Mouse (Mus musculus): Measurements from ENCODE around the gene Csta1. TPM values are rescaled to one million over a fixed set of nuclear protein-coding genes. Genes with fewer than 3 reads are reported as not detected.
"Not testable (repeated sequence)": the region's sequence is repeated elsewhere in the genome, so short reads cannot be mapped to it uniquely, and the experiment has no call there.

Gene Csta1
- polyA plus RNA-seq (2015; fragmentation: Nextera tagmentation; extraction: Ambion mirVana) = not detected in 2 replicates

- H3K27ac ChIP-seq (replicated peaks) = no peak within 1 kb of the TSS
- no peaks in the 10 kb centered on the region for H3K9me3 ChIP-seq
- no peak for ATAC-seq (ENCODE audit: extremely low read depth, insufficient number of reproducible peaks, low FRiP score, low TSS enrichment)
- no peak within 1 kb of the TSS for H3K9ac ChIP-seq
- H3K27me3 ChIP-seq (replicated peaks) = no peaks in the 10 kb centered on the region
- no peaks in the 10 kb centered on the region for H3K4me1 ChIP-seq
- H3K4me3 ChIP-seq = no peak within 1 kb of the TSS
- WGBS = 75% methylated on average over 1 of the region's 1 CpGs
- no peak within 1 kb of the TSS for H3K4me2 ChIP-seq
- H3K36me3 ChIP-seq = no peaks in the 10 kb centered on the region
These were observed at the start of gene Csta1 for GRCm38 (mm10) chr16:36131141-36131540. Gene Csta1 (minus strand): TSS chr16:36131241.

DNA sequence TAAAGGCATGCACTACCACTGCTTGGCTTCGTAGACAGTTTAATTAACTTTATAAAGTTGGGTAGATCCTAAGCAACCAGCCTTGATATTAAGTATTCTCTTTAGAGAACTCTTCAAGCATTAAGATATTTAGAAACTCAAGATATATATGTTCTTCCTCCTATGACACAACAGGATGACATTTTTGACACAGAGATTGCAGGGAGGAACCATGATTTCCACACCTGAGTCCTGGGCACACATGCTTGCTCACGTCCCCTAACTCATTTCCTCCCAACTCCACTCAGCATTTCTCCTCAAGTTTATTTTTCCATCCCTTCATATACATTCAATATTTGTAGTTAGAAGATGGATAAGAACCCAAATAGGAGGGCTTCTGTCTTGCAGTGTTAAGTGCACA lies 48.9 kb upstream of the Csta1 start:
- Histone ChIP-seq H3K4me3 (no peak overlapping the region), H3K4me2 (no peak overlapping the region), H3K27ac (replicated peaks) (no peak overlapping the region), H3K27me3 (replicated peaks) (no peaks in the 10 kb centered on the region), H3K9ac (no peak overlapping the region), H3K9me3 (no peaks in the 10 kb centered on the region), H3K4me1 (no peaks in the 10 kb centered on the region), H3K36me3 (no peaks in the 10 kb centered on the region)
- no peak for ATAC-seq (ENCODE audit: extremely low read depth, insufficient number of reproducible peaks, low FRiP score, low TSS enrichment)
- WGBS = 65% methylated on average over 2 of the region's 2 CpGs

DNA sequence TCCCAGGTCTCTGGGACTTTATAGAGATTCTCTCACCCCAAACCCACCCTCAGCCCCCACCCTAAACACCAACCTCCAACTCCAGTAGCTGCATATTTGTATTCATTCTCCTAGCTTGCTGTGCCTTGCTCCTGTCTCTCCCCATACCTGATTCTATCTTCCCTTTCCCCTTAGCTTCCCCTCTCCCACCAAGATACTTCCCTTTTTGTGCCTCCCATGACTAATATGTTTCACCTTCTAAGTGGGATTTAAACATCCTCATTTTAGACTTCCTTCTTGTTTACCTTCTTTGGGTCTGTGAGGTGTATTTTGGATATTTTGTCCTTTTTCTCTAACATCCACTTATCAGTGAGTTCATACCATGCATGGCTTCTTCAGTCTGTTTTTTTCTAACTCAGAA lies 45.1 kb upstream of the Csta1 start:
- Histone ChIP-seq H3K4me3 (no peak overlapping the region), H3K36me3 (no peaks in the 10 kb centered on the region), H3K9me3 (no peaks in the 10 kb centered on the region), H3K27ac (replicated peaks) (no peak overlapping the region), H3K27me3 (replicated peaks) (no peaks in the 10 kb centered on the region), H3K9ac (no peak overlapping the region), H3K4me2 (no peak overlapping the region), H3K4me1 (no peaks in the 10 kb centered on the region)
- no peak for ATAC-seq (ENCODE audit: extremely low read depth, insufficient number of reproducible peaks, low FRiP score, low TSS enrichment)

GRCm38 (mm10) chr16:36167841-36168240 lies 36.8 kb upstream of the Csta1 start:
- not testable (repeated sequence) for ATAC-seq (ENCODE audit: extremely low read depth, insufficient number of reproducible peaks, low FRiP score, low TSS enrichment); H3K9ac ChIP-seq; H3K36me3 ChIP-seq; H3K27ac ChIP-seq (replicated peaks); H3K4me2 ChIP-seq; H3K27me3 ChIP-seq (replicated peaks); H3K9me3 ChIP-seq; H3K4me1 ChIP-seq; H3K4me3 ChIP-seq
- 78% methylated on average over 9 of the region's 10 CpGs for WGBS

GRCm38 (mm10) chr16:36156402-36156975 lies 25.4 kb upstream of the Csta1 start, which contains the start of gene Stfa2l1:
Gene Stfa2l1 (plus strand): TSS chr16:36156811.
- no peak within 1 kb of the TSS for H3K27ac ChIP-seq (replicated peaks)
- H3K4me3 ChIP-seq = no peak within 1 kb of the TSS
- H3K36me3 ChIP-seq = no peaks in the 10 kb centered on the region
- ATAC-seq (ENCODE audit: extremely low read depth, insufficient number of reproducible peaks, low FRiP score, low TSS enrichment) = no peak
- H3K27me3 ChIP-seq (replicated peaks) = no peaks in the 10 kb centered on the region
- no peaks in the 10 kb centered on the region for H3K9me3 ChIP-seq
- H3K4me2 ChIP-seq = no peak within 1 kb of the TSS
- H3K4me1 ChIP-seq = no peaks in the 10 kb centered on the region
- no peak within 1 kb of the TSS for H3K9ac ChIP-seq

- Histone ChIP-seq H3K9me3 (no peaks in the 10 kb centered on the region), H3K27me3 (replicated peaks) (no peaks in the 10 kb centered on the region), H3K9ac (no peak overlapping the region), H3K4me1 (no peaks in the 10 kb centered on the region), H3K4me2 (no peak overlapping the region), H3K4me3 (no peak overlapping the region), H3K27ac (replicated peaks) (no peak overlapping the region), H3K36me3 (no peaks in the 10 kb centered on the region)
- ATAC-seq (ENCODE audit: extremely low read depth, insufficient number of reproducible peaks, low FRiP score, low TSS enrichment) = no peak
- WGBS = 74% methylated on average over 2 of the region's 2 CpGs
These were observed 7.2 kb upstream of the Csta1 start for GRCm38 (mm10) chr16:36138201-36138600.

DNA sequence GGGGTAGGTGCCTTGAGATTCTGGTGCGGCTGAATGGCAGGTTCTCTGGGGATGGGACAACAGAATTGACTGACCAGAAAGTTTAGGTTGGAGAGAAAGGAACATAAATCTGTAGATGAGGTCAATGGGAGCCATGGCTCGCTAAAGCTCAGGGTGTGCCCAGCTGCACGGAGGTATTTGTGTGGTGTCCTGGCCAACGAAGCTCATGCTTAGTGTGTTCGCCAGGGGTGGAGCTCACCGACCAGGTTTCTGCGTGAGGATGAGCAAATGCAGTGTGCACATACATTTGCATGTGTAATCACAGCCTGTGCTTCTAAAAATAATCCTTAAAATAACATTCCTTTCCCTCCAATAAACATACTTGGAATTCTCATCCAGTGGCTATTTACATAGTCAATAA lies 2.9 kb downstream of the Csta1 start:
- Histone ChIP-seq H3K27ac (replicated peaks) (no peak overlapping the region), H3K4me1 (no peaks in the 10 kb centered on the region), H3K27me3 (replicated peaks) (no peaks in the 10 kb centered on the region), H3K9me3 (no peaks in the 10 kb centered on the region), H3K36me3 (no peaks in the 10 kb centered on the region), H3K4me3 (no peak overlapping the region), H3K4me2 (no peak overlapping the region), H3K9ac (no peak overlapping the region)
- WGBS = 84% methylated on average over 7 of the region's 7 CpGs
- ATAC-seq (ENCODE audit: extremely low read depth, insufficient number of reproducible peaks, low FRiP score, low TSS enrichment) = no peak

GRCm38 (mm10) chr16:36115751-36116150 lies 15.3 kb downstream of the Csta1 start:
- H3K4me2 ChIP-seq; H3K9me3 ChIP-seq; H3K4me3 ChIP-seq; H3K36me3 ChIP-seq; H3K27me3 ChIP-seq (replicated peaks); H3K9ac ChIP-seq; H3K27ac ChIP-seq (replicated peaks); ATAC-seq (ENCODE audit: extremely low read depth, insufficient number of reproducible peaks, low FRiP score, low TSS enrichment); H3K4me1 ChIP-seq: not testable (repeated sequence)
- WGBS = 84% methylated on average over 6 of the region's 6 CpGs

GRCm38 (mm10) chr16:36111486-36111885 lies 19.6 kb downstream of the Csta1 start:
- not testable (repeated sequence) for ATAC-seq (ENCODE audit: extremely low read depth, insufficient number of reproducible peaks, low FRiP score, low TSS enrichment); H3K9ac ChIP-seq; H3K4me3 ChIP-seq; H3K27me3 ChIP-seq (replicated peaks); H3K4me2 ChIP-seq; H3K36me3 ChIP-seq; H3K27ac ChIP-seq (replicated peaks); H3K4me1 ChIP-seq; H3K9me3 ChIP-seq

DNA sequence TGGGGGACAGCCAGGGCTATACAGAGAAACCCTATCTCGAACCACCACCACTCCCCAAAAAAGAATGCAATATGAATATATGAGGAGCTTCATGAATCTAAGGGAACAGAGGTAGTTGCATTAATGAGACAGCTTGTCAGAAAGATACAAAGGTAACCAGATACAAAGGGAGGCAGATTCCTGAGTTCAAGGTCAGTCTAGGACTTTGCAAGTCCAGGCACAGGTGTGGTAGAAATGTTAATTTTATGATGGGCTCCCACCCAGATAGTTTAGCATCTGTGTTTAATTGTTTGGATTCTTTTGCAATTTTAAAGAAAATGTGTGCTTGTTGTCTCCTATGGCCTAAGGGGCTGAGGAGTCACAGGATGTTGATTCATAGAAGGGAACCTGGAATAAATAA lies 28.8 kb downstream of the Csta1 start:
- H3K4me3 ChIP-seq = no peak overlapping the region
- ATAC-seq (ENCODE audit: extremely low read depth, insufficient number of reproducible peaks, low FRiP score, low TSS enrichment) = no peak
- no peaks in the 10 kb centered on the region for H3K36me3 ChIP-seq
- H3K27me3 ChIP-seq (replicated peaks) = no peaks in the 10 kb centered on the region
- 83% methylated on average over 1 of the region's 1 CpGs for WGBS
- H3K4me2 ChIP-seq = no peak overlapping the region
- peaks cover 10% of the 10 kb centered on the region for H3K9me3 ChIP-seq
- no peaks in the 10 kb centered on the region for H3K4me1 ChIP-seq
- no peak overlapping the region for H3K9ac ChIP-seq
- H3K27ac ChIP-seq (replicated peaks) = no peak overlapping the region

GRCm38 (mm10) chr16:36101526-36101925 lies 29.5 kb downstream of the Csta1 start:
- Histone ChIP-seq H3K9me3 (peaks cover 10% of the 10 kb centered on the region), H3K27me3 (replicated peaks) (no peaks in the 10 kb centered on the region), H3K4me2 (no peak overlapping the region), H3K4me3 (no peak overlapping the region), H3K36me3 (no peaks in the 10 kb centered on the region), H3K27ac (replicated peaks) (no peak overlapping the region), H3K9ac (no peak overlapping the region), H3K4me1 (no peaks in the 10 kb centered on the region)
- 72% methylated on average over 1 of the region's 1 CpGs for WGBS
- no peak for ATAC-seq (ENCODE audit: extremely low read depth, insufficient number of reproducible peaks, low FRiP score, low TSS enrichment)

DNA sequence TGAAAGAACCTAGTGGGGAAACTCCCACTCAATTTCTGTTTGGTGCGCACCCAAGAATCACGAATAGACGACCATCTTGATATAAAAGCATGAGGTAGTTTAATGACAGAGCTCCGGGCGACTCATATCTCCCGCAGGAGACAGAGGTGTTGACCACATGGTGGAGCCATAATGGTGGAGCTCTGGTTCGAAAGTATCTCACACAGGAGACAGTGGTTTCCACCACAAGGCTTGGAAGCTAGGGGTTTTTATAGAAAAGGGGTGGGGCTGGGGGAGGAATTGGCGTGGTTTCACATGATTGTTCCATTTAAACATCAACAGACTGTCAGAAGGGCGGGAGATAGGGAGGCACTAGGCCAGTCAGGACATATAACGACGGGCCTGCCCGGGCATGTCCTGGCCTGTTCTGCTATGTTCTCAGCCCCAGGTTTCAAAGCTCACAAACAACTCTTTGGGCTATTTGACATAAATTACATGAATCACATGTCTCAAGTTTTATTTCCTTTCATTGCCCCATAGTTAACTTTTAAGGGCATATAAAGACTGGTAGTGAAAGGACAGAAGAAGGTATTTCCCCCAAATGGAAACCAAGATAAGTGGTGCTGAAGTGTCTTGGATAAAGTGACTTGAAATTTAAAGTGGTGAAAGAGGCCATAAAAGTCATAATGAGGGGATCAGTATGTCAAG lies 33.1 kb downstream of the Csta1 start:
- H3K36me3 ChIP-seq; H3K4me2 ChIP-seq; H3K4me1 ChIP-seq; ATAC-seq (ENCODE audit: extremely low read depth, insufficient number of reproducible peaks, low FRiP score, low TSS enrichment); H3K4me3 ChIP-seq; H3K27me3 ChIP-seq (replicated peaks); H3K27ac ChIP-seq (replicated peaks); H3K9ac ChIP-seq: not testable (repeated sequence)
- peaks cover 10% of the 10 kb centered on the region for H3K9me3 ChIP-seq
- WGBS = 84% methylated on average over 12 of the region's 12 CpGs

Measured in heart, embryonic 13.5 days (tissue).